Mouse (Mus musculus): Measurements from ENCODE around the gene Grid1.

DNA sequence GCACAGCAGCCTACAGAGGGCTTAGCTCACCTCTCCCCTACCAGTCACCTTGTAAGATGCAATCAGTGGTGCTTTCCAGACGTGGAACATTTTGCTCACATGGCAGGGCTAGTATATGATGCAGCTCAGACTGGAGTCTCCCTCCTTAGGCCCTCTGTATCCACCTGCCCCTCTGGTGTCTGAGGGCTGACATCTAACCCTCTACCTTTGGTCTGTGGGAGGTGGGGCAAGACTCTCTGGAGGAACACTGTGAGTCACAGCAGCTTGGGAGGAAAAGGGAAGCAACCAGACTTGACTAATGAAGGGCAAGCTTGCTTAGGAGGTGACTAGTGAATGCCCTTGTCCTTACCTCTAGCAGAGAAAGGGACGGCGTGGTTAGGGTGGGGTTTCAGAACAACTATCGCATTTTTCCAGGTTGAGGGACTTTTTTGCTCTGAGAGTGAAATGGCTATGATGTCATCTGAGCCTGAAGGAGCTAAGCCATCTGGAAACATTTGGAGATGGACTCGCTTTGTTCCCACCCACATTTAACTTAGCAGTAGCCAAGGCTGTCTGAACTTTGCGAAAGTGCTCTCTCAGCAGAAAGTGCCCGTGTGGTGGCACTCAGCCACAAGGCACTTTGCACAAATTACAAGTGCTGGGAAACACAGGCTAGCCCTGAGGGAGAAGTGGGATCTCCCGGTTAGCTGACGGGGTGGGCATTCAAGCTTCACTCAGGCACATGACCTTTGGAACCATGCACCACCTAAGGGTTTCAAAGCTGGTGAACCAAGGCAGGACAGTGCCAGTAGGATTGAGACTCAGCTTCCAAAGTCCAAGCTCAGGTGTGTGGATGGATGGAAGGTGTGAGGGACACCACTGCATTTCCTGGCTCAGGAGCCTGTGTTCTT is 41.2 kb downstream of the Grid1 start:
- TF ChIP-seq POLR2A (IDR thresholded peaks at IDR 0.05; ENCODE audit: insufficient read depth, low read depth, low read length) (no peak), CTCF (IDR thresholded peaks at IDR 0.05; ENCODE audit: insufficient read depth, low read depth, low read length) (no peak)
